Mouse (Mus musculus): ENCODE results near the gene Zfhx3.

- TF ChIP-seq CTCF (IDR thresholded peaks at IDR 0.05) (no peak), EP300 (IDR thresholded peaks at IDR 0.05) (no peak)
These were observed 695.4 kb downstream of the Zfhx3 start for GRCm38 (mm10) chr8:108637887-108638286.
